Mouse (Mus musculus): ENCODE data around the gene Ddx47. TPM values are rescaled to one million over a fixed set of nuclear protein-coding genes. Genes with fewer than 3 reads are reported as not detected.
A peak's percentile ranks its signal among the peaks of the same experiment; 100 is the strongest.

Gene Ddx47
- polyA plus RNA-seq, 1 experiment = 121 TPM

GRCm38 (mm10) chr6:134981231-134982062, 30.0 kb upstream of the Ddx47 start, which contains the start of gene Apold1:
TSS of gene Apold1 (plus strand) at chr6:134981718.
- H3K4me3 ChIP-seq (ENCODE audit: insufficient read depth, low read length) = no peak within 1 kb of the TSS
- no peaks in the 10 kb centered on the region for H3K4me1 ChIP-seq (ENCODE audit: control insufficient read depth, insufficient read depth, low read length)
- H3K27ac ChIP-seq (ENCODE audit: insufficient read depth, low read length) = no peak within 1 kb of the TSS
- no peak for TF ChIP-seq POLR2A (IDR thresholded peaks at IDR 0.05; ENCODE audit: low read depth, low read length)
- no peak for TF ChIP-seq CTCF (IDR thresholded peaks at IDR 0.05; ENCODE audit: borderline replicate concordance, insufficient read depth, low read length)

DNA sequence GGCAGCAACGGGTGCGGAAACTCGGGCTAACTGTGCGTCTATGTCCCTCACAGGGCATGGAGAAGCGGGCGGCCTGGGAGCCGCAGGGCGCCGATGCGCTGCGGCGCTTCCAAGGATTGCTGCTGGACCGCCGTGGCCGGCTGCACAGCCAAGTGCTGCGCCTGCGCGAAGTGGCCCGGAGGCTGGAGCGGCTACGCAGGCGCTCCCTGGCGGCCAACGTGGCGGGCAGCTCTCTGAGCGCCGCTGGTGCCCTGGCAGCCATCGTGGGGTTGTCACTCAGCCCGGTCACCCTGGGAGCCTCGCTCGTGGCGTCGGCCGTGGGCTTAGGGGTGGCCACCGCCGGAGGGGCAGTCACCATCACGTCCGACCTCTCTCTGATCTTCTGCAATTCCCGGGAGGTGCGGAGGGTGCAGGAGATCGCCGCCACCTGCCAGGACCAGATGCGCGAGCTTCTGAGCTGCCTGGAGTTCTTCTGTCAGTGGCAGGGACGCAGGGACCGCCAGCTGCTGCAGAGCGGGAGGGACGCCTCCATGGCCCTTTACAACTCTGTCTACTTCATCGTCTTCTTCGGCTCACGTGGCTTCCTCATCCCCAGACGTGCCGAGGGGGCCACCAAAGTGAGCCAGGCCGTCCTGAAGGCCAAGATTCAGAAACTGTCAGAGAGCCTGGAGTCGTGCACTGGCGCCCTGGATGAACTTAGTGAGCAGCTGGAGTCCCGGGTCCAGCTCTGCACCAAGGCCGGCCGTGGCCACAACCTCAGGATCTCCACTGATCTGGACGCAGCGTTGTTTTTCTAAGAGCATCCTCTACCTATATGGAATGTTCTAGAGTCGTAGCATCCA, 27.7 kb upstream of the Ddx47 start:
- H3K4me1 ChIP-seq (ENCODE audit: control insufficient read depth, insufficient read depth, low read length) = no peaks in the 10 kb centered on the region
- H3K4me3 ChIP-seq (ENCODE audit: insufficient read depth, low read length) = peak overlapping the region; percentile 41
- TF ChIP-seq CTCF (IDR thresholded peaks at IDR 0.05; ENCODE audit: borderline replicate concordance, insufficient read depth, low read length) (peak; percentile 52; the same call in 1 of the 2 replicates), POLR2A (IDR thresholded peaks at IDR 0.05; ENCODE audit: low read depth, low read length) (peak; percentile 60)
- H3K27ac ChIP-seq (ENCODE audit: insufficient read depth, low read length) = no peak overlapping the region

- TF ChIP-seq CTCF (IDR thresholded peaks at IDR 0.05; ENCODE audit: borderline replicate concordance, insufficient read depth, low read length) (no peak), POLR2A (IDR thresholded peaks at IDR 0.05; ENCODE audit: low read depth, low read length) (no peak)
- Histone ChIP-seq H3K27ac (ENCODE audit: insufficient read depth, low read length) (no peak overlapping the region), H3K4me3 (ENCODE audit: insufficient read depth, low read length) (no peak overlapping the region), H3K4me1 (ENCODE audit: control insufficient read depth, insufficient read depth, low read length) (no peaks in the 10 kb centered on the region)
These were observed 26.7 kb upstream of the Ddx47 start for GRCm38 (mm10) chr6:134984748-134985147.

DNA sequence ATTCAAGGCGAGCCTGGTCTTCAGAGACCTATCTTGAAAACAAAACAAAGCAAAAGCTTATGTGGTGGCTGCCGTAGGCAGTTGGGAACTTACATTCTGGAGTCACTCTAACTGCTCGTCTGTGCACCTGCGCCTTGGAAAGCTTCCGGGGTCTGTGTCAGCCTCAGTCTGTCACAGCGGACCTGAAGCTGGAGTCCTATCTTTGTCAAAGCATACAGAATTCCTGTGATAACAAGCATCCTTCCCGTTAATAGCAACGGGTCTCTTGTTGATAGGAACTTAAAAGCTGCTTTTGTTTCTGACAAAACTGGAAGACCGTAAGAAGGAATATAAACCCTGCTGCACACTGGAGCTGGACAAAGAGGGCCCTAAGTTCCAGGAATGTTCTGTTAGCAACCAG, 23.0 kb upstream of the Ddx47 start:
- TF ChIP-seq CTCF (IDR thresholded peaks at IDR 0.05; ENCODE audit: borderline replicate concordance, insufficient read depth, low read length) = no peak
- TF ChIP-seq POLR2A (IDR thresholded peaks at IDR 0.05; ENCODE audit: low read depth, low read length) = no peak
- no peak overlapping the region for H3K27ac ChIP-seq (ENCODE audit: insufficient read depth, low read length)
- H3K4me3 ChIP-seq (ENCODE audit: insufficient read depth, low read length) = no peak overlapping the region
- H3K4me1 ChIP-seq (ENCODE audit: control insufficient read depth, insufficient read depth, low read length) = no peaks in the 10 kb centered on the region

DNA sequence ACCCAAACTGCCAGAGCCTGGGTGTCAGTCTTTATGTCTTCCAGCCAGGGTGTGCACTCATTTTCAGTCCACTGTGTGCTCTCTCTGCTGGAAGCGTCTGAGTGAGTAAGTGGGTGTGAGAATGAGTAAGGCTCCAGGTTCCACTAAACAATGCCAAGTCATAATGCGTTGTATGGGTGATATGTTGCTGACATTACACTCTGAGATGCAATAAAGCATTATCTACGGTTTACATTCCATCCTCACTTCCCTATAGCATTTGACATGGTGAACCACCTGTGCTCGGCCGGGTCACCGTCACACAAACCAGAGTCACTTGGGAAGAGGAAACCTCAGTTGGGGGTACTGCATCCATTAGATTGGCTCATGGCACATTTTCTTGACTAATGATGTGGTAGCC, 20.7 kb upstream of the Ddx47 start:
- no peak overlapping the region for H3K4me3 ChIP-seq (ENCODE audit: insufficient read depth, low read length)
- no peak for TF ChIP-seq CTCF (IDR thresholded peaks at IDR 0.05; ENCODE audit: borderline replicate concordance, insufficient read depth, low read length)
- no peak for TF ChIP-seq POLR2A (IDR thresholded peaks at IDR 0.05; ENCODE audit: low read depth, low read length)
- H3K4me1 ChIP-seq (ENCODE audit: control insufficient read depth, insufficient read depth, low read length) = peaks cover 4% of the 10 kb centered on the region
- H3K27ac ChIP-seq (ENCODE audit: insufficient read depth, low read length) = no peak overlapping the region

DNA sequence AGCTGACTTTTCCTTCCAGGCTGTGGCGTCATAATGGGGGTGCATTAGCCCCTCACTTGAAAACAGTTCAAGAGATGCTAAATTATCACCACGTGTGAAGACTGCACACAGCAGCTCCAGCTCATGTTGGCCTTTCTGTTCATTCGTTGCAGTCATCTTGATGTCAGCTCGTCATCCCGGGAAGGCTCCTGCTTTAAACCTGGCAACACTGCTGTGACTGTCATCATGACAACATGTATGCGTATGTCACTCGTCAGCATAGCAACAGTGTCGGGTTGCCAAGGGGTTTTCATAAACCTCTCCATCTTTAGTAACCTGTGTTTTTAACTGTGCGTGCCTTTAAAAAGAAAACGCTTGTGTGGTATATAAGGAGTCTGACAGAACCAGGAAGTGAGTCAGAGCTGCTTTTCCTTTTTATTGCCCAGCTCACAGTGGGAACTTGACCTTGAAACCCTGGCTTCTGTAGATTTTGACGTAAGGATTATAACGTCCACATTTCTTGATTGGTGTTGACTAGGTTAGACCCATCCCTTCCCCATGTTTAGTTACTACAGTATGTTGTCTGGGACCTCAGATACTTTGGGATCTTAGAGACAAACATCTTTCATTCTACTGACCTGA, 17.3 kb upstream of the Ddx47 start:
- H3K27ac ChIP-seq (ENCODE audit: insufficient read depth, low read length) = peak overlapping the region; percentile 3; the same call in 1 of the 2 replicates
- TF ChIP-seq POLR2A (IDR thresholded peaks at IDR 0.05; ENCODE audit: low read depth, low read length) = no peak
- no peak for TF ChIP-seq CTCF (IDR thresholded peaks at IDR 0.05; ENCODE audit: borderline replicate concordance, insufficient read depth, low read length)
- H3K4me1 ChIP-seq (ENCODE audit: control insufficient read depth, insufficient read depth, low read length) = peaks cover 4% of the 10 kb centered on the region
- no peak overlapping the region for H3K4me3 ChIP-seq (ENCODE audit: insufficient read depth, low read length)

- no peak overlapping the region for H3K4me3 ChIP-seq (ENCODE audit: insufficient read depth, low read length)
- TF ChIP-seq CTCF (IDR thresholded peaks at IDR 0.05; ENCODE audit: borderline replicate concordance, insufficient read depth, low read length) (no peak), POLR2A (IDR thresholded peaks at IDR 0.05; ENCODE audit: low read depth, low read length) (no peak)
- H3K4me1 ChIP-seq (ENCODE audit: control insufficient read depth, insufficient read depth, low read length) = peaks cover 5% of the 10 kb centered on the region
- no peak overlapping the region for H3K27ac ChIP-seq (ENCODE audit: insufficient read depth, low read length)
These were observed 16.4 kb upstream of the Ddx47 start for GRCm38 (mm10) chr6:134994985-134995384.

GRCm38 (mm10) chr6:134996918-134997317, 14.5 kb upstream of the Ddx47 start:
- Histone ChIP-seq H3K4me1 (ENCODE audit: control insufficient read depth, insufficient read depth, low read length) (peaks cover 10% of the 10 kb centered on the region), H3K4me3 (ENCODE audit: insufficient read depth, low read length) (no peak overlapping the region), H3K27ac (ENCODE audit: insufficient read depth, low read length) (no peak overlapping the region)
- TF ChIP-seq CTCF (IDR thresholded peaks at IDR 0.05; ENCODE audit: borderline replicate concordance, insufficient read depth, low read length) (no peak), POLR2A (IDR thresholded peaks at IDR 0.05; ENCODE audit: low read depth, low read length) (no peak)

- peaks cover 10% of the 10 kb centered on the region for H3K4me1 ChIP-seq (ENCODE audit: control insufficient read depth, insufficient read depth, low read length)
- TF ChIP-seq POLR2A (IDR thresholded peaks at IDR 0.05; ENCODE audit: low read depth, low read length) = no peak
- TF ChIP-seq CTCF (IDR thresholded peaks at IDR 0.05; ENCODE audit: borderline replicate concordance, insufficient read depth, low read length) = no peak
These were observed 13.3 kb upstream of the Ddx47 start for GRCm38 (mm10) chr6:134998076-134998475.

More at GRCm38 (mm10) chr6:134998076-134998475, 13.3 kb upstream of the Ddx47 start:
- Histone ChIP-seq H3K27ac (ENCODE audit: insufficient read depth, low read length) (no peak overlapping the region), H3K4me3 (ENCODE audit: insufficient read depth, low read length) (no peak overlapping the region)

All from embryonic fibroblast, embryonic 13.5 days (primary cell).